ENCODE assay signal across 19 mouse cellular contexts in genomic region chr14:117762934-117763333, GRCm38 (mm10).
"Had no signal": no experiment of that assay in that cellular context is flagged by ENCODE, and none has a peak within 500 bp of the region (broad histone marks: within the 10 kb centered on the region; RNA-seq: fewer than 3 reads in every experiment).

No protein-coding gene starts in this region.

- H3K27me3 ChIP-seq: midbrain, embryonic 12.5 days; neural tube, embryonic 13.5 days; neural tube, embryonic 15.5 days had no signal

- H3K4me2 ChIP-seq: lung, embryonic 14.5 days; midbrain, embryonic 12.5 days; neural tube, embryonic 13.5 days; neural tube, embryonic 15.5 days had no signal

- H3K4me1 ChIP-seq: neural tube, embryonic 15.5 days had no signal

- H3K4me3 ChIP-seq: midbrain, embryonic 10.5 days; midbrain, embryonic 12.5 days; myocyte; neural tube, embryonic 13.5 days; neural tube, embryonic 15.5 days had no signal

- ATAC-seq: midbrain, embryonic 16.5 days had no signal

- DNase-seq: lung, adult 18-20 months; lung, embryonic 14.5 days; lung, postnatal 10 days; lung, postnatal 4 days; midbrain, embryonic 14.5 days; retina, postnatal 1 day; right cerebral cortex, adult 18-20 months; right cerebral cortex, postnatal 25 days; right cerebral cortex, postnatal 4 days; spleen, adult 18-20 months; thymus, adult 18-20 months; thymus, postnatal 14 days; thymus, postnatal 36 days had no signal

- H3K9ac ChIP-seq: lung, embryonic 14.5 days; midbrain, embryonic 12.5 days; neural tube, embryonic 13.5 days; neural tube, embryonic 15.5 days had no signal

- H3K9me3 ChIP-seq: midbrain, embryonic 10.5 days; midbrain, embryonic 12.5 days; neural tube, embryonic 13.5 days; neural tube, embryonic 15.5 days had no signal

- H3K36me3 ChIP-seq: midbrain, embryonic 10.5 days; midbrain, embryonic 12.5 days; neural tube, embryonic 13.5 days; neural tube, embryonic 15.5 days had no signal

- H3K27ac ChIP-seq: midbrain, embryonic 10.5 days; midbrain, embryonic 12.5 days; neural tube, embryonic 13.5 days; neural tube, embryonic 15.5 days had no signal
